Mouse (Mus musculus) heart, postnatal 25 days (tissue): ENCODE results near the gene Rictor. TPM values are rescaled to one million over a fixed set of nuclear protein-coding genes. Genes with fewer than 3 reads are reported as not detected.
"Not testable (repeated sequence)": the region's sequence is repeated elsewhere in the genome, so short reads cannot be mapped to it uniquely, and the experiment has no call there.

ENCODE experiments used
- DNase-seq: peaks from one replicate; pipeline ENCODE4 v3.0.0; 2022; ENCODE audit warnings: low spot score
- intact Hi-C: fragments of 180-260 bp; cut with DNase I; formaldehyde crosslinking; loops from one replicate; pipeline ENCODE4 v1.15.1; 2025
- total RNA-seq, 2 experiments: library from RNA; stranded (reverse); gene quantifications; 2 replicates each; pipeline ENCODE4 v1.2.3; 2021

The Rictor gene
- total RNA-seq, 2 experiments from 2014 or later, result 12.0 to 13.7 TPM

DNA sequence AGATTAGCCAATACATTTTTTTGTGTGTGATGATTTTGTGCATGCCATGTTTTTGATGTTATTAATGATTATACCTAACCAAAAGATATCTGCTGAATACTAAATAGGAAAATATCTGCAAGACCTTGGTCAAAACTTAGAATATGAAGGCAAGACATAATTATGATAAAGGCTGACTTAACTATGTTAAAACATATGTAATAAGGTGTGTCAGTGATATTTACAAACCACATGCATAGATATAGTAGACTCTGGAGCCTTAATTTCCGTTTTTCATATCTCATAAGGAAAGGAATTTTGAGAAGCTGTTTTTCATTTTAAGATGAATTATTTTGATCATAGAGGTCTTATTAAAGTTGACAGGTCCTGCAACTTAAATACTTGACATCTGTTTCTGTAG, 16.3 kb downstream of the Rictor start:
- DNase-seq, result no peak
- intact Hi-C loops, result no loop called here

- no peak for DNase-seq
- intact Hi-C loops, result no loop called here
Observed at GRCm38 (mm10) chr15:6726130-6726808, 18.1 kb downstream of the Rictor start.

GRCm38 (mm10) chr15:6733076-6733475, 24.9 kb downstream of the Rictor start:
- intact Hi-C loops, result no loop called here
- DNase-seq, result no peak

DNA sequence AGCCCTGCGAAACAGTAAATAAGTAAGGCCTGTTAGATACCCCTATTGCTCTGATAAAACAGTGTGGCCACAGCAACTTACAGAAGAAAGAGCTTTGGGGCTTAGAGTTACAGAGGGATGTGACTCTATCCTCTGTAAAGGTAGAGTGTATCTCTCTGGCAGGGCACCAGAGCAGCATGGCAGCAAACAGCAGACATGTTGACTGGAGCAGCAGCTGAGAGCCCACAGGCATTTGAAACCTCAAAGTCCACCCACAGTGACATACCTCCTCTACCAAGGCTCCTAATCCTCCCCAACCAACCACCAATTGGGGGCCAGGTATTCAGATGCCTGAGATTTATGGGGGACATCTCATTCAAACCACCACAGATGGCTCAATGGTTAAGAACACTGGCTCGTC, 31.0 kb downstream of the Rictor start:
- intact Hi-C loops, result no loop called here
- DNase-seq, result no peak

DNA sequence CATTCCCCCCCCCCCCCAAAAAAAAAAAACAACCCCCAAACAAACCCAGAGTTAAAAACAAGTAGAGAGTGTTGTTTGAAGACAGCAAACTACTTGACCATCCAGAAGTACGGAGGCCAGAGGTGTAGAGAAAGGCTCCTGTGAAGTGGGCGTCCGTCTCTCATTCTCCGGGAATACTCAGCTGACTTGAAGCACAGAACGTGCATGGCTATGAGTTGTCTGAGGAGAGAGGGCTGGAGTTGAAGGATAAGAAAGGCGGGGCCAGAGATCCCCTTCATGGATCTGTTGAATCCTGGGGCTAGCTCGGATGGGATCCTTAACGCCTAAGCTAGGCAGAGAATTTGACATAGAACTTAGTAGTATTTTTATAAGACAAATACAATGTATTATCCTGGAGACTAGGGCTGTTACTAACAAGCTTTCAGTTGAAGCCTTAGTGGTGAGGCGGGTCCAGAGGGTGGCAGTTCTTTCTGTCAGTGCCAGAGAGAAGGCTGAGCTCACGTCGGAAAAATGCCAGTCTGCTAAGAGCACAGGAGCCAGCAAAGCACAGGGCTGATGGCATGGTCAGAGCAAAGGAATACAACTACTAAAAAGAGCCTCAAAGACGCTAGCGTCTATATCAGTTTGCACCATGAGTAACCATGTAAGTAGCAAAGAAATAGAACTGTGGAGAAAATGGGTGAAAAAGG, 34.3 kb downstream of the Rictor start:
- DNase-seq, result peak; percentile 4
- intact Hi-C loops, result no loop called here

DNA sequence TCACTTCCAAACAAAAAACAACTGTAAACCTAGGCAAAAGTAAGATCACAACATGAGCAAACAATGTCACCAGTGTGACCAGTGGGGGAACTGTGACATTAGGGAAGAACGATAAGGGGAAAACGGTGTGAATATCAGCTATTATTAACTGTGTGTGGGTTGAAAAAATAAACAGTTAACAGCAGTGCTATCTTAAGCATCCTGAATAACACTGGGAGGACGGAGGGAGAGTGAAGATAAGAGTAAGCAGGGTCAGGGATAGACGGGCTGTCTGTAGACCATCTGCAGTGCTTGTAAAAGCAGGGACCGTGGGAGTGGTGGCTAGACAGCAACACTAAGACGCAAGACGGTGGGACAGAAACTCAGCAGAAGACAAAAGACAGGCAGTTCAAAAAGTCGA, 35.5 kb downstream of the Rictor start:
- intact Hi-C loops, result no loop called here
- DNase-seq, result no peak

DNA sequence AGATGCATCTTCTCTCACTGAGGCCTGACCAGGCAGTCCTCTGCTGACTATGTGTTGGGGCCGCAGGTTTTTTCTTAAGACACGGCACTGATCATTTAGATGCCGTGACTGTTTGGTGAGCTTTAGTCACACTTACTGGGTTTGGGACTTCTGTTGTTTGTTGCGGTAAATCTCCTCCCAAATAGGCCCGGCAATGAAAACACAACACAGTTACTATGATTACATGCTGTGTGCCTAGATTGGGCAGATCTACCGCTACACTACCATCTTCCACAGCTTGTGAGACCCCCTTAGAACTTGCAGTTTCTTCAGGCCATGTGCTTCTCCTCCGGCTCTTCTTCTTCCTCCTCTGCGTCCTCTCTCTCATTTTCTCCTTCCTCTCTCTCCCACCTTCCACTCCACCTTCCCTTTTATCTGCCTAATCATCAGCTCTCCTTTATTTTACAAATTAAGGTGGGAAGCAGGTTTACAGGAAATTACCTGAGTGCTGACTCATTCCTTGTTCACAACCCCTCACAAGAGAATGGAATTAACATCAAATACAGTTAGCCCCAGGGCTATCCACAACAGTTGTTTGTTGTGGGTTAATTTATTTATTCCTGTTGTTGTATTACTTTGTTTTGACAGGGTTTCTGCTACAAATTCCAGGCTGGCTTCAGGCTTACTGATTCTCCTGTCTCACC, 38.3 kb downstream of the Rictor start:
- intact Hi-C loops, DNase-seq: not testable (repeated sequence)

DNA sequence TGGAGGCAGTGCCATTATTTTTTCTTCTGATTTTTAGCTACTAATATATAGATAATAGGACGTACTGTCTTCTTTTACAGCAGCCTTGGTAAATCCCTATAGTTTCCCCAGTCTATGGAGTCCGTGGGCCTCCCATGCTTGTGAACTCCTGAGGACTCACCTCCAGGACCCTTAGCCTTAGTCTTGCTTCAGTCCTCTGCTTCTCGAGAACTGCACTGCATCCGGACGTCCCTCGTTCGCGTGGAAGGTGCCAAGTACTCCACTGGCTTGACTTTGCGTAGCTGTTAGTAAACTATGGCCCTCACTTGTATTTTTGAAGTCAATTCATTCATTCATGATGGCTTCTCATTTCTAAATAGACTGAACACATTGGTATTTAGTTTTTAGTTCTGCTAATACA, 38.8 kb downstream of the Rictor start:
- intact Hi-C loops, result no loop called here
- no peak for DNase-seq

- no peak for DNase-seq
- intact Hi-C loops, result no loop called here
Observed at GRCm38 (mm10) chr15:6754400-6754799, 46.2 kb downstream of the Rictor start.

DNA sequence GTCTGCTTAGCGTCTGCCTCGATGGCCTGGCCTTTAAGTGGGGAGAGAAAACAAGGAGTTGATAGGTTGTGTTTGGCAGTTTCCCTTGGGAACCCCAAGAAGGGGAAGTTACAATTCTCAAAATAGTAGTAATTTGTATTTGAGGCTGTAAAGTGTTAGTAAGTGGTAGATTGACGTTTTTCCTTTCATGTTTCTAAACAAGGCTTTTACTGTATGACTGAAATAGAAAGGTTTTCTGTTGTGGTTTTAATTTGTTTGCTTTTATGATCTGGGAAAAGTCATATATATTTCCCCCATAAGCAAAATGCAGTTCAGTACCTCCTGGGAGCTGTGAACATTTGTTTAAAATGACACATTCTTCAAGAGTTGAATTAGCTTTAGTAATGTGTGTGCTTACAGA, 64.1 kb downstream of the Rictor start:
- intact Hi-C loops, result no loop called here
- no peak for DNase-seq

- intact Hi-C loops, result no loop called here
- DNase-seq, result no peak
Observed at GRCm38 (mm10) chr15:6786212-6786611, 78.0 kb downstream of the Rictor start.

DNA sequence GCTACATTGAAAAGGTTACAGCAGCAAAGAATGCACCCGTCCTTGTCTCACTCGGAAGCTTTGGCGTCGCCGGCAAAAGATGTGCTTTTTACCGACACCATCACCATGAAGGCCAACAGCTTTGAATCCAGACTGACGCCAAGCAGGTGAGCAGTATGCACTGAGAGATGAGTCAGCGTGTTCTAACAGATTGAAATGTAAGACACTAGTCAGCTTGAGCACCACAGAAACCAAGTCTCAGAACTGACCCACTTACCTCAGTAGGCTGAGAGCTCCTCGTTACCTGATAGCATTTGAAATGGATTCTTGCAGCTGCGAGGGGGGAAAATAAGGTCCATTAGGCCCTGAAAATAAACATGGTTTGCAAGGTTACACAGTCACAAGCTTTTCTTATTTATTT, 79.1 kb downstream of the Rictor start:
- intact Hi-C loops, result no loop called here
- DNase-seq, result no peak

- DNase-seq, result no peak
- intact Hi-C loops, result no loop called here
Observed at GRCm38 (mm10) chr15:6790011-6790410, 81.8 kb downstream of the Rictor start.

GRCm38 (mm10) chr15:6791648-6792047, 83.5 kb downstream of the Rictor start:
- DNase-seq, result no peak
- intact Hi-C loops, result no loop called here

DNA sequence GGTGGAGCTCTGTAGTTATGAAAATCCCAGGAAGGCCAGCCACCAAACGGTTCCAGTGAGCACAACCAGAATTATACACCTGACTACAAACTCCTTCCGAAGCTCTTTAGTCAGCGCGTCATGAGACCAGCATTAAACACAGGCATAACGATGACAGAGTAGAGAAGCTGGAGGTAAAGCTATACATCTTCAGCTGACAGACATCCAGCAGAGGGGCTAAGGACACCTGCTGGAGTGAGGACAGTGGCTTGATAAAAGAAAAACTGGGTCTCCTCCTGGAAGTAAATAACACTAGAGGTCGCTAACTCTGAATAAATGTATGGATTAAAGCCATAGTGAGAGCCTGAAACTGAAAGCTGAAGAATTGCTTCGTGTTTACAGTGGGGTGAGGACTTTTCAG, 84.7 kb downstream of the Rictor start:
- intact Hi-C loops, result no loop called here

DNA sequence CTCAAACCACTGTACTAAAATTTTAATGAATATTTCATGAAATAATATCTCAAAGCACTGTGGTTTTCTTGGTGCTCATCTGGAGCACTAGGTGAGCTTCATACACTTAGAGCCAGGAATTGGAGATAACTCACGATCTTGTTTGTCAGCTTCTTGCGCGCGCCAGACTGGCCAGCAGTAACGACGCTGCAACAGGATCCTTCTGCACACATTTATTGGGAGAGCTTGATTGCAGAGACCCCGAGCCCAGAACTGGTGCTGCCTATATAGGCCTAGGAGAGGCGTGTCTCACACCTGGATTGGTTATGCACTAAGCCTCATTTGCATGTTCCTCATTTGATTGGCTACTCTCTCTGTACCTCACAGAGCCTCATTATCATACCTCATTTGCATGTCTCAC, 93.0 kb downstream of the Rictor start:
- intact Hi-C loops, DNase-seq: not testable (repeated sequence)

More for the DNA sequence above, 84.7 kb downstream of the Rictor start:
- no peak for DNase-seq

GRCm38 (mm10) chr15:6815807-6816206, 107.6 kb downstream of the Rictor start:
- intact Hi-C loops, result no loop called here
- DNase-seq, result no peak

DNA sequence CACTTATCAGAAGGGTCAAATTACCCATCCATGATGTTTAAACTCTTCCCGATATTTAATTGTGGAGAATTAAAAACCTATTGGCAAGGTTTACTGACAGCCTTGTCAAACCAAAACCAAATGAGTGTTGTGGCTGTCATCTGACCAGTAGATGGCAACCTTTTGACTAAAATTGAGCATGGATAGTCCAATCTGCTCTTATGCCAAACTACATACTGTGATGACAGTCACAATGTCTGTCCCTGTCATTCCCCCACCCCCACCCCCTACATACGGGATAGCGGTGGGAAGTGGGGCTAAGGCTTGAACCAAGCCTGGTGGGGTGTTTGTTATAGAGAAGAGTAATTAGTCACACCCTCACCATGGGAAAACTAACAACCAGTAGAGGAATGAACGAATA, 132.0 kb downstream of the Rictor start:
- intact Hi-C loops, result loop anchor here (1.0 kb wide), 1 partner anchor 43 kb away; no protein-coding TSS in a partner anchor
- DNase-seq, result no peak

DNA sequence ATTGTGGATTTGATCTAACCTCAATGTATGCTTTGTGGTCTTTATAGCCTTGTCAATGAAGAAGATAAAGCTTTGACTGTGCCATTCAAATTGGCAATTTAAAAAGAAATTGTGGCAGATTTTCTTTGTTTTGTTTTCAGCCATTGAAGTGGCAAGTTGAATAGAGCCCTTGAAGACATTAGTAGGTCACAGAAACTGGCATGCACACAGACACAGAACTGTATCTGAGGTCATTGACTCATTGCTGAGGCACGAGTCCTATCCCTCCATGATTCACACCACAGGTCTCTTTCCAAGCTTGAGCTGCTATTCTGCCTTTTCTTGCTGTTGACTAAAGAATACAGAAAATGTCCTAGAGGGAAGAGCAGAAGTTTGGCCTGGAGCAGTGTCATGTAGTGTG, 141.7 kb downstream of the Rictor start:
- no peak for DNase-seq
- intact Hi-C loops, result no loop called here
